Mouse (Mus musculus) cerebellum, adult 9-11 months (tissue): ENCODE measurements around the gene Med26.

Experiments
- DNase-seq: peaks from one replicate; pipeline ENCODE4 v3.0.0; 2022

Med26 gene

DNA sequence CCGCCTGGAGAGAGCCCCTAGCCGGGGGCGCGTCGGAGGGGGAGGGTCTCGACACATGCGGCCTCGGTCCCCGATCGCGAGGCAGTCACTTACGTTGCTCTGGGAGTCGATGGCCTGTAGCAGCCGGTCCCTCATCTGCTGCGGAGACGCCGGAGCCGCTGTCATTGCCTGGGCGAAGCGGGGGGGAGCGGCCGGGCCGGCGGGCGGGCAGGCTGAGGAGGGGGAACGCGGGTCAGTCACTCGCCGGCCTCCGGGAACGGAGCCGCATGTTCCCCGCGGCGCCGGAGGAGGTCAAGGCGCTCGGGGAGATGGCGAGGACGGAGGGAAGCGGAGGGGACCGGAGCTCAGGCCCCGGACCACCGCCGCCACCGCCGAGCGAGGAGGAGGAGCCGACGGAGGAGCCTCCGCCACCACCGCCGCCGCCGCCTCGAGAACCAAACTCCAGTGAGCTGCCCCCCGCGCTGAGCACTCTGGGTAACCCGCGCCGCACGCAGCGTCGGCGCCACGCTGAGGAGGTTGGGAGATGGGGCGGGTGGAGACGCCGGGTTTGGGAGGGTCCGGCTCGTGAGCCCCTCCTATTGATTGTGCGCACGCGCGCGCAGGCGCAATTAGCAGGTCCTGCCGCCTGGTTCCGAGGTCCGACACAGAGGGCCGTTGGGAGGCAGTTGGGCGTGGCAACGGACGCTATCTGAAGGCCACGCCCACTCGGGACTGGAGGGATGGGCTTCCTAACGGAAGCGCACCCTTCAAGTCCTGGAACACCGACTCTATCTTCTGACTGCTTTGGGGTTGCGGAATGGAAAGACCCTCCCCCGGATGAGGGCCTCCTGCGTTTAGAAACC lies at the start of gene Med26:
Gene Med26, minus strand, starts transcription at position 469 of the 842 bp plus-strand sequence.
- DNase-seq = peak; percentile 99

GRCm38 (mm10) chr8:72590198-72590597 lies 42.1 kb upstream of the Med26 start:
- DNase-seq = no peak

DNA sequence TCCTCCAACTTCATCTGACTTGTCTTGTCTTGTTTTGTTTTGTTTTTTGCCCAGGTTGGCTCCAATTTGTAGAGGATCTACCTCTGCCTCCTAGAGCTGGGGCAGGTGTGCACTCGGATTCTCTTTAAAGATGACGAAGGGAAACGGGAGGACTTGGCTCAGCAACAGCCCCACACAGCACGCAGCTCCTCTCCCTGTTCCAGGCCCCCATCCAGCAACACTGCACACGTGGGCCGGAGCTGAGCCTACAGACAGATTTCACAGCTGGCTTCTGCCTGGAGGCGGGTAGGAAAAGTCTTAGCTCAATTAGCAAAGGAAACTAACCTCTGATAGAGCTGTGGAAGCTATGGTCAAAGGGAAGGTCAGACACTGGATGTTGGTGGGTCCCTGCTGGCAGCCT lies 41.2 kb upstream of the Med26 start:
- no peak for DNase-seq

GRCm38 (mm10) chr8:72588865-72589264 lies 40.8 kb upstream of the Med26 start:
- no peak for DNase-seq

GRCm38 (mm10) chr8:72587806-72588205 lies 39.7 kb upstream of the Med26 start:
- peak; percentile 42 for DNase-seq

- DNase-seq = no peak
These were observed 36.3 kb upstream of the Med26 start for GRCm38 (mm10) chr8:72584390-72584789.

GRCm38 (mm10) chr8:72583056-72583771 lies 35.1 kb upstream of the Med26 start:
- DNase-seq = no peak

DNA sequence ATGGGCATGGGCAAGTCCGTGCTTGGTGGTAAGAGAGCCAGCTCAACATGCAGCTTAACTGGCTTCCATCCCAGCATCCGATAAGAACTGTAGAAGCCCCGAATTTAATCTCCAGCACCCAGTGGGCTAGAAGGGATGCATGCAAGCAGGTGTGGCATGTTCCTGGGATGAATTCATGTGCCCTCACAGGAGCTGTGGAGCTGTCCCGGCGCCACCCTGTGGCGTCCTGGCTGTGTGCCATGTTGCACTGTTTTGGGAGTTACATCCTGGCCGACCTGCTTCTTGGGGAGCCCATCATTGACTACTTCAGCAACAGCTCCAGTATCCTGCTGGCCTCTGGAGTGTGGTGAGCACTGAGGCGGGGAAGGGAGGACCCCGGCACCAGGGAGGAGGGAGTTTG lies 31.3 kb upstream of the Med26 start:
- DNase-seq = no peak

DNA sequence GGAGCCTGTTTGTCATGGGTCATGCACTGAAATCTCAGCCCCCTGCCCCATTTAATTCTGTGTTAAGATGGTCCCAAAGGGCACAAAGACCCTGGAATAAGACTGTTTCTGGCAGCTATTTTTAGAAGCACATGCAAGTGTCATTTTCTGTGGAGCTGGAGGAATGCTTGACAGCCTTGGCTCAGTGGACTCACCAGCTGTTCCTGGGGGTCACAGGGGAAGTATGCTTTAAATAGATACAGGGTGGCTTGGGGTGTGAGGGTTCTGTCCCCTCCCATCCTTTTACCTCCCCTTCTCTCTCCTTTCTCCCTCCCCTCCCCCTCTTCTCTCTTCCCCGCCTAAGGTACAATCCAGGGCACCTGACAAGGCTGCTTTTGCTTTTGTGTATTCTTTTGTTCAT lies 29.9 kb upstream of the Med26 start:
- no peak for DNase-seq

DNA sequence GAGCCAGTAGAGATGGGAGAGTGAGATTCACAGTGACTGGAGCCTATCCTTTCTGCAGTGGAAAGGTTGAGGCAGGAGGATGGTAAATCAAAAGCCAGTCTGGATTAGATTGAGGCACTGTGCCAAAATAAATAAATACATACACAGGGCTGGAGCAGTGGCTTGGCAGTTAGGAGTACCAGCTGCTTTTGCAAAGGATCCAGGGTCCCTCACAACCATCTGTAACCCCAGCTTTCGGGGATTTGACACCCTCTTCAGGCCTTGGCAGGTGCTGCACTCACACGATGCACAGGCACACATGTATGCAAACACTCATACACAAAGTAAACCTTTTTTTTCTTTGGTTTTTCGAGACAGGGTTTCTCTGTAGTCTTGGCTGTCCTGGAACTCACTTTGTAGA lies 29.2 kb upstream of the Med26 start:
- no peak for DNase-seq

DNA sequence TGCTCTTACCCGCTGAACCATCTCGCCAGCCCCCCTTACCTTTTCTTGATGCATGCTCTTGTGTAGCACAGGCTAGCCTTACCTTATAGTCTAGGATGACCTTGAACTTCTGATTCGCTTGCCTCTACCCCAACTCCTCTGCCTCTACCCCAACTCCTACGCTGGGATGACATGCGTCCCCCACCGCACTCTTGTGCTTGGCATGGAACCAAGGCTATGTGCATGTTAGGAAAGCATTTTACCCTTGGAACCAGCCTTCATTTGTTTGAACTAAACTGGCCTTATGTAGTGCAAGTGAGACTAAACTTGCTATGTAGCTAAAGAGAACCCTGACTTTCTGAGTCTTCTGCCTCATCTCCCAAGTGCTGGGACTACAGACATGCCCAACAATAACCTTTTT lies 27.8 kb upstream of the Med26 start:
- no peak for DNase-seq

GRCm38 (mm10) chr8:72573450-72573849 lies 25.4 kb upstream of the Med26 start:
- DNase-seq = no peak

DNA sequence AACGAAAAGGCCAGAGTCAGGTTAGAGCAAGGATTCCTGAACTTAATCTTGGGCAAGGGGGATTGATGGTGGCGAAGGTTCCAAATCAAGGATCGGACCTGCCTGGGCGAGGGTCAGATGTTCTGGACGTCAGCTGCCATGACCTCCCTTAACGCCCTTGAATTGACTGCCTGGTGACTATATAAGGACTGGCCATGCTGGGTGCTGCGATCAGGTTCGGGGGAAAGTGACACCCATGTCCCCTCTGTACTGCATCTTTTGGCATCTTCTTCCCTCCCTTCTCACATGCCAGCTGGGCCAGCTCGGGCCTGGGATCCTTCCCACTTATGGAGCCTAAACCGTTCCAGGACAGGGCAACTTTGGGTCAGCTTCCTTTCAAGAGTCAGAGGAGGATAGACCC lies 24.4 kb upstream of the Med26 start:
- DNase-seq = peak; percentile 66

DNA sequence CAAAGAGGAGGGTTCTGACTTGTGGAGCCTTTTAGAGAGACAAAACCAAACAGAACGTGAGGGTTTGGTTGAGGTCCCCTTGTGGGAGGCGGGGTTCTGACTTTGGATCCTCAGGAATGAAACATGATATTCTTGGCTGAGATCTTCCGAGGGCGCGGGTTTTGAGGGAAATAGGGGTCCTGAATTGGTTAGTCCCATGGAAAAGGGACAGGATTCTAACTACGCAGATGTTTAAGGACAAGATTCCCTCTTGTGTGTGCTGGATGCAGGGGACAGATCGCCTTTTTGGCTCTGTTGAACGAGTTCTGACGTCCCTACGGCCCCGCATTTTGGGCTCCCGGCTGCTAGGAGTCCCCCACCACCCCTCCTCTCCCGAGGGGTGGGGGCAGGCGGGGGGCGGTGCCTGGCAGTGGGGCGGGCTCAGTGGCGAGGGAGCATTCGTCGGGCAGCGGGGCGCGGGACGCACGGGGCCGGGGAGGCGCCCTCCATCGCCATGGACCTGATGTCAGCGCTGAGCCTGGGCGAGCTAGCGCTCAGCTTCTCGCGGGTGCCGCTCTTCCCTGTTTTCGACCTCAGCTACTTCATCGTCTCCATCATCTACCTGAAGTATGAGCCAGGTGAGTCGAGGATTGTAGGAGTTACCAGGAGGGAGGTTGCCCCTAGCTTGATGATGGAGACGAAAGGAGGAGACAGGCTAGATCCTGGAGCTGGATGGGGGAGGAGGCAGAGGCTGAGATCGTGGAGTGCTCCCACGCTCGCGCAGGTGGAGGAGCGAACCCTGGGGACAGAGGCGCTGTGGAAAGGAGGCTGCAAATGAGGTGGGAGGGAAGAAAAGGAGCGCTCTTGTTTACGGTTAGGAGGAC lies 23.8 kb upstream of the Med26 start, which contains the start of gene Tmem38a:
Gene Tmem38a, plus strand, starts transcription at position 445 of the 863 bp plus-strand sequence.
- DNase-seq = peak; percentile 85

DNA sequence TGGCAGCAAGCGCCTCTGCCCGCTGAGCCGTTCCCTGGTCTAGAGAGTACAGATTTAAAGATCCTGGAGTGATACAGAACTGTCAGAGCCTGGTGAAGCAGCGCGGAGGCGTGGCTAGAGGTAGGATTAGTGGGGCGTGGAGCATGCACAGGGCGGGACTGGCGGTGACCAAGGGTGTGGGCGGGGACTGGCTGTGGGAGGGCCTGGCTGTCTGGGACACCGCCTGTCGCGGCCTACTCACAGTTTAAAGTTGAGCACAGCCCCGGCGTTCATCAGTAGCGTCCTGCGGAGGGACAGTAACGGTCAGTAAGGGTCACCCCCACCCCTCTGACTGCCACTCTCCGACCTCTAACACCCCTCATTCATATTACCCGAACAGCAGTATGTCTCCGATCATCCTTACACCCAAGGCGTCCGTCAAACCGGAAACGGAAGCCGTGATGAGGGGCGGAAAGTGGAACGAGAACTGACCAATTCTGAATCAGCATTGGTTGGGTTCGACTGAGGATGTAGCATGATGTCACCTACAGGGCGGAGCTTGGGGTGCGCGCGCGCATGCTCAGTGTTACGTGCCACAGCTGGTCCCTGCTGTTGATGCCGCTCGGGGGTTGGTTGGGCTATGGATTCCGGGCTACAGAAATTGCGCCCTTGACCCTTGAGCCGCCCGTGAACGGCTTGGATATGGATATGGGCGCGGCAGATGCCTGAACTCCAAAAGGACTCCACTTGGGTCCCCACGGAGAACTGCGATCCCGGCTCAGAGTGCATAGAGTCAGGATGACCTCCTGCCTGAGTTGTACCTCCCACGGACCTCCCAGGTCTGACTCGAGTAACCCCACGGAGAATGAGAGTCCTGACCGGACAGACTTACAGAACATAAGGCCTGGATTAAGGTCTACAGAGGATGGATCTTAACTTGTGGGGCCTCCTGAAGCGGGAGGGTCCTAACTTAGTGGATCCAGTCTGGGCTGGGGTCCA lies 22.9 kb upstream of the Med26 start, which contains the start of gene Smim7:
Gene Smim7, minus strand, starts transcription at position 456 of the 978 bp plus-strand sequence.
- DNase-seq = peak; percentile 98

GRCm38 (mm10) chr8:72565970-72566369 lies 17.9 kb upstream of the Med26 start:
- DNase-seq = no peak

DNA sequence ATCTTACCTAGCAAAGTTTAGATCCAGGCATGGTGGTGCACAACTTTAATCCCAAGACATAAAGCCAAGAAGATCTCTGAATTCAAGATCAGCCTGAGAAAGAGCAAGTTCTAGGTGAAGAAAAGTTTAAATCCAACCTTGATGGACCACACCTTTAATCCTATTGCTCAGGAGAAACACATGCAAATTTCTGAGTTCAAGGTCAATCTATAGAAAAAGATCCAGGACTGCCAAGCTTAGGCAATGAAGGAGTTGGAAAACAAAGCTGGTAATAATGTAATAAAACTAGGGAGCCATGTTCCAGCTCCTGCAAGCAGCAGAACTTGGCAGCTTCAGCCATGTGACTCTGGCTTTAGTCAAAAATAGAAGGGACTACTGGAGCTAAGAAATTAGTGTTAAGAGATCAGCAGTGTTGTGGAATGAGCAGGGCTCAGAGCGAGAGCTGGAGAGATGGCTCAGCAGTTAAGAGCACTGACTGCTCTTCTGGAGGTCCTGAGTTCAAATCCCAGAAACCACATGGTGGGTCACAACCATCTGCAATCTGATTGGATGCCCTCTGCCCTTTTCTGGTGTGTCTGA lies 13.1 kb upstream of the Med26 start:
- no peak for DNase-seq

DNA sequence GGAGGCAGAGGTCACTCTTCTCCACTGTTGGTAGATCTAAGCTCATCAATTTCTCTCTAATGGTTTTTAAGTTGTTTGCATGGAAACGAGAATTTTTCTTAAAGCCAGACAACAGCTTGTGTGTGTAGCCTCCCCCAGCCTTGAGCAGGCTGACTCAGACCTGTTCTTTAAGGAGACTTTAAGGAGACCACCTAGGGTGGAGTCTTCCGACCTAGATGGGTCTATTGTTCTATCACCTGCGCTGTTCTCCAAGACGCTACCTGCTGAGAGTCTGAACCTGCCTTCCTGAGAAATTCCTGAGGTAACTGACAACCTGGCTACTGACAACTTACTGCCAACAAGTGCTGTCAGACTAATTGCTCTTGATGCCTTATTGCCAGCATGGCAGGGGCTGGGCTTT lies 7.7 kb upstream of the Med26 start:
- no peak for DNase-seq

DNA sequence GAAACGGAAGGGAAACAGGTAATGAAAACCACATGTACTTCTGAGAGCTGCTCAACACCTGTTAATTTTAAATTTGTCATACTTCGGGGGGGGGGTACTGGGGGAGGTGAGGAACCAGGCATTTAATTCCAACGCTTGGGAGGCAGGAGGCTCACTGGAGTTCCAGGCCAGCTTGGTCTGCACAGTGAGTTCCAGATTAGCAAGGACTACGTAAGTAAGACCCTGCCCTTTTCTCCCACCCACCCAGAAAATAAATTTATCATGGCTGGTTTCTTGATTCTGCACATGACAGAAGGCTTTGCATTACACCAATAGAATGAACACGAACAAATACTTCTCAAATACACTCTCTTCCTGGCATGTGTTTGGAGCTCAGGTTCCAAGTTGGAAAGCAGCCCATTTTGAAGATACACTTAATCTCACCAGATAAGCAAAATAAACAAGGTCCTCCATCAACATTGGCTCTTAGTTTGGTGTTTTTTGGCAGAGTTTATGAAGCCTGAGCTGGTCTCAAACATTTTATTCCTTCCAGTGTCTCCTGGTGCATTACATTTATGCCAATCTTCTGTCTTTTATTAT lies 1.3 kb upstream of the Med26 start:
- peak; percentile 38 for DNase-seq

DNA sequence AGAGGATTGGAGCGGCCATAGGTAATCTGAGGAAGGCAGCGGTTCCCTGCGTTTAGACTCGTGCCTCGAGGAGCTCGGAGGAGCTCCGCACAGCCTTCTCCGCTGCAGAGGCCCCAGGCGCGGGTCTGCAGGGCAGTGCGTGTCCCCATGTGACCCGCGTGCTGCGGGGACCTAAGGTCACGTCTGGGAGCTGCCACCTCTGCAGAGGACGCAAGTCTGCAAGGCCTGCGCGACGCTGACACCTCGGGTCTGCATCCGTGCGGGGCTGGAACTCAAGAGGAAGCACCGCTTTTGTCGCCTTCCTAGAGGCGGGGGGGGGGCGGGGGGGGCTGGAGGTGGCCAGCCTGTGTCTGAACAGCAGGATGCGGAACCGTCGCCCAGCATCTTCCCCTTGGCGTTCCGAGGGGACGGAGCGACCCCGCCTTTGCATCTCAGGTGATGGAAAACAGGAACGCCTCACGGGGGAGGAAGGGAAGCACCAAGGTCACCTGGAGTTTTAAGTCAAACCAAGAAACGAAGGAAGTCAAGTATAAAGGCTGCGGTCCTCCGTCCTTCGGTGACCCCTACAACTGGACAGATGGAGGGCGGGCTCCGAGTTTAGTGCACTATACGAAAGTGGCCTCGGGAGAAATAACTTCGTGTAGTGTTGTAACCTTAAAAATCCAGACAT lies 709 bp upstream of the Med26 start:
- no peak for DNase-seq
